Mouse (Mus musculus): ENCODE results near the gene Cdk19. TPM values are rescaled to one million over a fixed set of nuclear protein-coding genes. Genes with fewer than 3 reads are reported as not detected.

Cdk19 gene
- polyA plus RNA-seq, 1 experiment from 2014 or later: 7.2 TPM

GRCm38 (mm10) chr10:40521579-40521978 lies 182.2 kb downstream of the Cdk19 start:
- Histone ChIP-seq H3K9ac (ENCODE audit: low read depth, low read length) (no peak overlapping the region), H3K36me3 (ENCODE audit: control insufficient read depth, insufficient read depth, low read length) (no peaks in the 10 kb centered on the region), H3K9me3 (replicated peaks; ENCODE audit: control insufficient read depth, low read length, poor library complexity, severe bottlenecking) (no peaks in the 10 kb centered on the region), H3K4me2 (ENCODE audit: low read length) (peak overlapping the region; percentile 20), H3K4me3 (ENCODE audit: low read depth, low read length) (no peak overlapping the region), H3K27me3 (ENCODE audit: control insufficient read depth, insufficient read depth, low read depth, low read length) (no peaks in the 10 kb centered on the region), H3K27ac (ENCODE audit: low read length) (peak overlapping the region; percentile 6; the same call in 1 of the 2 replicates), H3K4me1 (ENCODE audit: control insufficient read depth, insufficient read depth, low read length) (peaks cover 18% of the 10 kb centered on the region)
- WGBS: 5% methylated on average over 12 of the region's 12 CpGs
- ATAC-seq: peak; percentile 49; the same call in 1 of the 2 replicates

- no peak overlapping the region for H3K4me3 ChIP-seq (ENCODE audit: low read depth, low read length)
- 77% methylated on average over 7 of the region's 7 CpGs for WGBS
- H3K27me3 ChIP-seq (ENCODE audit: control insufficient read depth, insufficient read depth, low read depth, low read length): no peaks in the 10 kb centered on the region
- H3K9me3 ChIP-seq (replicated peaks; ENCODE audit: control insufficient read depth, low read length, poor library complexity, severe bottlenecking): no peaks in the 10 kb centered on the region
- H3K36me3 ChIP-seq (ENCODE audit: control insufficient read depth, insufficient read depth, low read length): no peaks in the 10 kb centered on the region
- ATAC-seq: no peak
- no peak overlapping the region for H3K27ac ChIP-seq (ENCODE audit: low read length)
- peaks cover 18% of the 10 kb centered on the region for H3K4me1 ChIP-seq (ENCODE audit: control insufficient read depth, insufficient read depth, low read length)
- no peak overlapping the region for H3K4me2 ChIP-seq (ENCODE audit: low read length)
- no peak overlapping the region for H3K9ac ChIP-seq (ENCODE audit: low read depth, low read length)
Observed at GRCm38 (mm10) chr10:40523312-40523975, 184.1 kb downstream of the Cdk19 start.

GRCm38 (mm10) chr10:40524032-40524806 lies 184.9 kb downstream of the Cdk19 start:
- H3K27me3 ChIP-seq (ENCODE audit: control insufficient read depth, insufficient read depth, low read depth, low read length): no peaks in the 10 kb centered on the region
- H3K9me3 ChIP-seq (replicated peaks; ENCODE audit: control insufficient read depth, low read length, poor library complexity, severe bottlenecking): no peaks in the 10 kb centered on the region
- H3K27ac ChIP-seq (ENCODE audit: low read length): no peak overlapping the region
- 74% methylated on average over 9 of the region's 9 CpGs for WGBS
- no peaks in the 10 kb centered on the region for H3K36me3 ChIP-seq (ENCODE audit: control insufficient read depth, insufficient read depth, low read length)
- no peak overlapping the region for H3K9ac ChIP-seq (ENCODE audit: low read depth, low read length)
- H3K4me3 ChIP-seq (ENCODE audit: low read depth, low read length): no peak overlapping the region
- H3K4me1 ChIP-seq (ENCODE audit: control insufficient read depth, insufficient read depth, low read length): peaks cover 13% of the 10 kb centered on the region
- H3K4me2 ChIP-seq (ENCODE audit: low read length): no peak overlapping the region
- ATAC-seq: no peak

GRCm38 (mm10) chr10:40524991-40525390 lies 185.6 kb downstream of the Cdk19 start:
- H3K4me3 ChIP-seq (ENCODE audit: low read depth, low read length): no peak overlapping the region
- no peak overlapping the region for H3K27ac ChIP-seq (ENCODE audit: low read length)
- no peak overlapping the region for H3K9ac ChIP-seq (ENCODE audit: low read depth, low read length)
- no peak overlapping the region for H3K4me2 ChIP-seq (ENCODE audit: low read length)
- H3K36me3 ChIP-seq (ENCODE audit: control insufficient read depth, insufficient read depth, low read length): no peaks in the 10 kb centered on the region
- H3K9me3 ChIP-seq (replicated peaks; ENCODE audit: control insufficient read depth, low read length, poor library complexity, severe bottlenecking): no peaks in the 10 kb centered on the region
- no peak for ATAC-seq
- peaks cover 13% of the 10 kb centered on the region for H3K4me1 ChIP-seq (ENCODE audit: control insufficient read depth, insufficient read depth, low read length)
- no peaks in the 10 kb centered on the region for H3K27me3 ChIP-seq (ENCODE audit: control insufficient read depth, insufficient read depth, low read depth, low read length)
- WGBS: 32% methylated on average over 10 of the region's 10 CpGs

- no peak overlapping the region for H3K4me3 ChIP-seq (ENCODE audit: low read depth, low read length)
- H3K9ac ChIP-seq (ENCODE audit: low read depth, low read length): 0 out of 2 replicates have a peak overlapping the region, but pooled peaks have one; percentile 30
- no peaks in the 10 kb centered on the region for H3K9me3 ChIP-seq (replicated peaks; ENCODE audit: control insufficient read depth, low read length, poor library complexity, severe bottlenecking)
- H3K27me3 ChIP-seq (ENCODE audit: control insufficient read depth, insufficient read depth, low read depth, low read length): no peaks in the 10 kb centered on the region
- ATAC-seq: no peak
- H3K27ac ChIP-seq (ENCODE audit: low read length): no peak overlapping the region
- H3K4me2 ChIP-seq (ENCODE audit: low read length): no peak overlapping the region
- H3K4me1 ChIP-seq (ENCODE audit: control insufficient read depth, insufficient read depth, low read length): peaks cover 13% of the 10 kb centered on the region
- H3K36me3 ChIP-seq (ENCODE audit: control insufficient read depth, insufficient read depth, low read length): no peaks in the 10 kb centered on the region
- WGBS: 66% methylated on average over 9 of the region's 9 CpGs
Observed at GRCm38 (mm10) chr10:40525616-40526155, 186.3 kb downstream of the Cdk19 start.

GRCm38 (mm10) chr10:40526301-40526761 lies 187.0 kb downstream of the Cdk19 start:
- Histone ChIP-seq H3K9me3 (replicated peaks; ENCODE audit: control insufficient read depth, low read length, poor library complexity, severe bottlenecking) (no peaks in the 10 kb centered on the region), H3K27me3 (ENCODE audit: control insufficient read depth, insufficient read depth, low read depth, low read length) (no peaks in the 10 kb centered on the region), H3K36me3 (ENCODE audit: control insufficient read depth, insufficient read depth, low read length) (no peaks in the 10 kb centered on the region), H3K4me1 (ENCODE audit: control insufficient read depth, insufficient read depth, low read length) (peaks cover 10% of the 10 kb centered on the region), H3K4me2 (ENCODE audit: low read length) (no peak overlapping the region), H3K9ac (ENCODE audit: low read depth, low read length) (no peak overlapping the region), H3K4me3 (ENCODE audit: low read depth, low read length) (no peak overlapping the region), H3K27ac (ENCODE audit: low read length) (no peak overlapping the region)
- ATAC-seq: no peak
- 82% methylated on average over 8 of the region's 8 CpGs for WGBS

- Histone ChIP-seq H3K4me1 (ENCODE audit: control insufficient read depth, insufficient read depth, low read length) (peaks cover 4% of the 10 kb centered on the region), H3K27me3 (ENCODE audit: control insufficient read depth, insufficient read depth, low read depth, low read length) (no peaks in the 10 kb centered on the region), H3K9ac (ENCODE audit: low read depth, low read length) (no peak overlapping the region), H3K9me3 (replicated peaks; ENCODE audit: control insufficient read depth, low read length, poor library complexity, severe bottlenecking) (no peaks in the 10 kb centered on the region), H3K27ac (ENCODE audit: low read length) (no peak overlapping the region), H3K36me3 (ENCODE audit: control insufficient read depth, insufficient read depth, low read length) (no peaks in the 10 kb centered on the region), H3K4me2 (ENCODE audit: low read length) (no peak overlapping the region), H3K4me3 (ENCODE audit: low read depth, low read length) (no peak overlapping the region)
- ATAC-seq: no peak
- 84% methylated on average over 3 of the region's 3 CpGs for WGBS
Observed at GRCm38 (mm10) chr10:40526986-40527385, 187.6 kb downstream of the Cdk19 start.

GRCm38 (mm10) chr10:40527573-40527972 lies 188.2 kb downstream of the Cdk19 start:
- 66% methylated on average over 8 of the region's 8 CpGs for WGBS
- H3K4me1 ChIP-seq (ENCODE audit: control insufficient read depth, insufficient read depth, low read length): no peaks in the 10 kb centered on the region

GRCm38 (mm10) chr10:40528668-40529067 lies 189.3 kb downstream of the Cdk19 start:
- 56% methylated on average over 8 of the region's 10 CpGs for WGBS
- Histone ChIP-seq H3K4me1 (ENCODE audit: control insufficient read depth, insufficient read depth, low read length) (no peaks in the 10 kb centered on the region), H3K9ac (ENCODE audit: low read depth, low read length) (no peak overlapping the region), H3K4me3 (ENCODE audit: low read depth, low read length) (no peak overlapping the region), H3K4me2 (ENCODE audit: low read length) (no peak overlapping the region), H3K27ac (ENCODE audit: low read length) (no peak overlapping the region), H3K27me3 (ENCODE audit: control insufficient read depth, insufficient read depth, low read depth, low read length) (no peaks in the 10 kb centered on the region), H3K9me3 (replicated peaks; ENCODE audit: control insufficient read depth, low read length, poor library complexity, severe bottlenecking) (no peaks in the 10 kb centered on the region; the same call in 1 of the 2 replicates), H3K36me3 (ENCODE audit: control insufficient read depth, insufficient read depth, low read length) (no peaks in the 10 kb centered on the region)
- ATAC-seq: no peak

More at GRCm38 (mm10) chr10:40527573-40527972, 188.2 kb downstream of the Cdk19 start:
- no peak overlapping the region for H3K4me2 ChIP-seq (ENCODE audit: low read length)
- H3K9ac ChIP-seq (ENCODE audit: low read depth, low read length): no peak overlapping the region
- no peak for ATAC-seq
- no peak overlapping the region for H3K4me3 ChIP-seq (ENCODE audit: low read depth, low read length)
- no peaks in the 10 kb centered on the region for H3K9me3 ChIP-seq (replicated peaks; ENCODE audit: control insufficient read depth, low read length, poor library complexity, severe bottlenecking)
- H3K27me3 ChIP-seq (ENCODE audit: control insufficient read depth, insufficient read depth, low read depth, low read length): no peaks in the 10 kb centered on the region
- H3K36me3 ChIP-seq (ENCODE audit: control insufficient read depth, insufficient read depth, low read length): no peaks in the 10 kb centered on the region
- no peak overlapping the region for H3K27ac ChIP-seq (ENCODE audit: low read length)

Data from midbrain, embryonic 16.5 days (tissue).